Mouse (Mus musculus) intestine, embryonic 14.5 days (tissue): ENCODE data around the gene Diras2. TPM values are rescaled to one million over a fixed set of nuclear protein-coding genes. Genes with fewer than 3 reads are reported as not detected.

Source experiments
- ATAC-seq: fragments of 200-750 bp; cut with Nextera tagmentation; replicated peaks from 2 replicates; pipeline ENCODE4 v1.8.0; 2017; ENCODE audit warnings: low read depth, moderate number of reproducible peaks, moderate TSS enrichment, moderate library complexity; ENCODE audit not compliant: low FRiP score, low TSS enrichment
- DNase-seq: peaks from one replicate; pipeline ENCODE4 v3.0.0-alpha.2; 2018; ENCODE audit warnings: low spot score
- H3K27ac ChIP-seq: fragments of 300-500 bp; sonication (generic); 2 replicates; pipeline ENCODE4 v1.5.1; 2014; ENCODE audit warnings: low read depth, mild to moderate bottlenecking, control low read depth
- H3K27me3 ChIP-seq: fragments of 300-500 bp; sonication (generic); replicated peaks from 2 replicates; pipeline ENCODE4 v1.6.1; 2014; ENCODE audit warnings: low read length, control low read depth; ENCODE audit not compliant: control insufficient read depth, insufficient read depth
- H3K36me3 ChIP-seq: fragments of 300-500 bp; sonication (generic); 2 replicates; pipeline ENCODE4 v1.6.1; 2014; ENCODE audit warnings: low read length, control low read depth; ENCODE audit not compliant: control insufficient read depth, insufficient read depth
- H3K4me1 ChIP-seq: fragments of 300-500 bp; sonication (generic); replicated peaks from 2 replicates; pipeline ENCODE4 v1.6.1; 2014; ENCODE audit warnings: low read length, control low read depth, mixed read lengths; ENCODE audit not compliant: control insufficient read depth, insufficient read depth
- H3K4me2 ChIP-seq: fragments of 300-500 bp; sonication (generic); 2 replicates; pipeline ENCODE4 v1.6.1; 2014; ENCODE audit warnings: low read length
- H3K4me3 ChIP-seq: fragments of 300-500 bp; sonication (generic); 2 replicates; pipeline ENCODE4 v1.5.1; 2014; ENCODE audit warnings: low read depth, low read length, control low read depth, mixed read lengths
- H3K9ac ChIP-seq: fragments of 300-500 bp; sonication (generic); 2 replicates; pipeline ENCODE4 v1.6.1; 2014; ENCODE audit warnings: mild to moderate bottlenecking, low read length
- H3K9me3 ChIP-seq: fragments of 300-500 bp; sonication (generic); 2 replicates; pipeline ENCODE4 v1.6.1; 2016; ENCODE audit warnings: low read length, control low read depth; ENCODE audit not compliant: control insufficient read depth
- WGBS: fragments of 180-500 bp; shearing (Covaris S2); extraction: QIAGEN DNeasy Blood & Tissue Kit; methylation state at CpG from one replicate; pipeline ENCODE4 v1.1.7; 2014; 5-methylcytosine and 5-hydroxymethylcytosine counted together
- polyA plus RNA-seq: library from polyadenylated mRNA; unstranded; fragments of >200 nt; fragmentation: Nextera tagmentation; extraction: Ambion mirVana; gene quantifications from 2 replicates; pipeline ENCODE4 v1.2.1, GENCODE M21; 2014

The Diras2 gene
- polyA plus RNA-seq, 1 experiment from 2014 or later = 0.58 TPM

DNA sequence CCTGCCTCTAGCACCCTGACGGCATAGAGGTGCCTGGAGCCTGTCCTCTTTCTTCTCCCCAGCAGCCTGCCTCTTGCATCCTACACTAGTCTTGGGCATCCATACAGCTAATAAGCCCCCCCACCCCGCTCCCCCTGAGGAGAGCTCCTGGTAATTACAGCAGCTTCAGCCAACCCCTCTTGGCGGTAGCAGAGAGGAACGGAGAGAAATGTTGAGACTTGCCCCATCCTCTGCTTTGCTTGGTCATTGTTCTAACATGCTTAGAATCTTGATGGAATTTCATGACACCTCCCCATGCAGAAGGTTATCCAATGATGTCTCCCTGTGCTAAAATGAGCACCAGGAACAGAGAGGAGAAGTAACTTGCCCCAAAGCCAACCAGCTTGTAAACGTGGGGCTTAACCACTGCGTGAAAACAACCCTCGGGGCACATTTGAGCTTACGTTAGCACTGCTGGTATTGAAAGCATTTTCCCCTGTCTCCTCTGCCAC lies 11.0 kb upstream of the Diras2 start:
- H3K36me3 ChIP-seq = no peaks in the 10 kb centered on the region
- DNase-seq (no peak), ATAC-seq (no peak)
- H3K9me3 ChIP-seq = no peaks in the 10 kb centered on the region
- H3K4me3 ChIP-seq = no peak overlapping the region
- H3K9ac ChIP-seq = no peak overlapping the region
- 76% methylated on average over 8 of the region's 8 CpGs for WGBS
- no peaks in the 10 kb centered on the region for H3K27me3 ChIP-seq
- no peak overlapping the region for H3K27ac ChIP-seq
- H3K4me1 ChIP-seq = no peaks in the 10 kb centered on the region
- H3K4me2 ChIP-seq = no peak overlapping the region

DNA sequence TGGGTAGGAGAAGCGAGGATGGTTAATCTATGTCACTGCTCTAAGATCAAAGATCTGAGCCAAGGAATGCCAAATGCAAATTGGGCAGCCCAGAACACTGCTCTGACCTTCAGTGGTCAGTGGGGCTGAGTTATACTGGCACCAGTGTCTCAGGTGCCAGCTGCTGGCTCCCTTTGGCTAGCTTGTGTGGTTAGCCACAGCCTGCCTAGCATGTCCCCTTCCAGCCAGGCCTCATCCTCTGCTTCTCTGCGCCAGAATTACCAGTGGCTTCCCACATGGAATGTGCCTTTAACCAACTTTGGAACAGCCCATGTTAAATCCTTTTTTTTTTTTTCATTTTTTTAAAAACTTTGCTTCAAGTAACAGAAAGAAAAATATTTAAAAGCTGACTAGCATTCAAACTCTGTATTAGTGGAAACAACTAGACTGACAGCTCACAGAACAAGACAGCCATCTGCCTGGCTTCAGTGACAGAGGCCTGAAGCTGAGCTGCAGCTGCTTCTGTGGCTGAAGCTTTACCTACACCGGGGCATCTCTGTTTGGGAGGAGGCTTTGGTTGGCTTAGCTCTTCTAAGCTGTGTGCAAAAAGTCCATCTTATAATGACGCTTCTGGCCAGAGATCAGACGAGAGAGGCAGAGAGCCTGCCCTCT lies 10.4 kb upstream of the Diras2 start:
- Histone ChIP-seq H3K4me1 (no peaks in the 10 kb centered on the region), H3K9ac (no peak overlapping the region)
- DNase-seq = no peak

DNA sequence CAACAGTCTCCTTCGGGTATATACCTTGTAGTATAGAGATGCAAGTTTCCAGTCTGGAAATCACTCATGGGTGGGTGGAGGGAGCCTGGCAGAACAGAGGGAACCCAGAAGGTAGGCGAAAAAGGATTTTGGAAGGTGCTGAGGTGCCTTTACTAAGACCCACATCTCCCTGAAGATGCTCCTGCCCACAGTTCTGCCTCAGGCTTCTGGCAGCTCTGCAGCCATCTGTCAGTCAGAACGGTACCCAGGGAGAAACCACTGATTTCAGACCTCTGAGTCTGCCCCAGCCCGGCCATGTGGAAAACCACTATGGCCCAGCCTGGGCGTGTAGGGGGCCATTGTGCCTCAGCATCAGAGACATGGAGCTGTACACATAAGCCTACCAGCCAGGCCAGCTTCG lies 8.4 kb upstream of the Diras2 start:
- no peak overlapping the region for H3K27ac ChIP-seq
- H3K36me3 ChIP-seq = no peaks in the 10 kb centered on the region
- H3K4me3 ChIP-seq = no peak overlapping the region
- 0 out of 2 replicates have a peak, but pooled peaks cover 2% of the 10 kb centered on the region for H3K27me3 ChIP-seq
- no peak overlapping the region for H3K4me2 ChIP-seq
- no peaks in the 10 kb centered on the region for H3K9me3 ChIP-seq
- ATAC-seq (no peak), DNase-seq (no peak)
- WGBS = 86% methylated on average over 6 of the region's 6 CpGs
- H3K4me1 ChIP-seq = no peaks in the 10 kb centered on the region
- H3K9ac ChIP-seq = no peak overlapping the region

More for the DNA sequence above, 10.4 kb upstream of the Diras2 start:
- ATAC-seq = no peak
- H3K4me2 ChIP-seq = no peak overlapping the region
- no peaks in the 10 kb centered on the region for H3K36me3 ChIP-seq
- no peaks in the 10 kb centered on the region for H3K9me3 ChIP-seq
- WGBS = 70% methylated on average over 5 of the region's 5 CpGs
- H3K4me3 ChIP-seq = no peak overlapping the region
- H3K27ac ChIP-seq = no peak overlapping the region
- H3K27me3 ChIP-seq = no peaks in the 10 kb centered on the region

DNA sequence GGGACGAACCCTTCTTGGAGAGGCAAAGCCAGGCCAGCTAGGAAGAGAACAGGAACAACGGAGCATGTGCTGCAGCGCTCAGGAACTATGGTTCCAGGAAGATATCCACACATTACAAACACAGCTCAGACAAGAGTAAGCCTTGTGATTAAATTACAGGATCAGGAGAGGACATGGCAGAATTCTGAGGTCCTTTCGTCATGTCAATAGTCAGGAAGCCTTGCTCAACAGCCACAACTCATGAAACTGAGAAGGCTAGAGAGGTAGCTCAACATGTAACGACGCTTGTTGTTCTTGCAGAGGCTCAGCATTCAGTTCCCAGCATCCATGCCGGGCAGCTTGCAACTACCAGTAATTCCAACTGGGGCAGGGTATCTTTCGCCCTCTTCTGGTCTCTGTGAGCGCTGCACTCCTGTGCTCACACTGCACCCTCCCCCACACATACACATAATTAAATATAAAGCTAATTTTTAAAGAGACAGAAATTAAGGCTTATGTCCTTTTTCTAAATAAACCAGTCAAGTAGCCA lies 7.6 kb upstream of the Diras2 start:
- ATAC-seq (no peak), DNase-seq (no peak)
- Histone ChIP-seq H3K4me3 (no peak overlapping the region), H3K9me3 (no peaks in the 10 kb centered on the region), H3K9ac (no peak overlapping the region), H3K4me1 (no peaks in the 10 kb centered on the region), H3K27me3 (0 out of 2 replicates have a peak, but pooled peaks cover 3% of the 10 kb centered on the region), H3K4me2 (no peak overlapping the region), H3K27ac (no peak overlapping the region), H3K36me3 (no peaks in the 10 kb centered on the region)
- WGBS = 88% methylated on average over 9 of the region's 9 CpGs

DNA sequence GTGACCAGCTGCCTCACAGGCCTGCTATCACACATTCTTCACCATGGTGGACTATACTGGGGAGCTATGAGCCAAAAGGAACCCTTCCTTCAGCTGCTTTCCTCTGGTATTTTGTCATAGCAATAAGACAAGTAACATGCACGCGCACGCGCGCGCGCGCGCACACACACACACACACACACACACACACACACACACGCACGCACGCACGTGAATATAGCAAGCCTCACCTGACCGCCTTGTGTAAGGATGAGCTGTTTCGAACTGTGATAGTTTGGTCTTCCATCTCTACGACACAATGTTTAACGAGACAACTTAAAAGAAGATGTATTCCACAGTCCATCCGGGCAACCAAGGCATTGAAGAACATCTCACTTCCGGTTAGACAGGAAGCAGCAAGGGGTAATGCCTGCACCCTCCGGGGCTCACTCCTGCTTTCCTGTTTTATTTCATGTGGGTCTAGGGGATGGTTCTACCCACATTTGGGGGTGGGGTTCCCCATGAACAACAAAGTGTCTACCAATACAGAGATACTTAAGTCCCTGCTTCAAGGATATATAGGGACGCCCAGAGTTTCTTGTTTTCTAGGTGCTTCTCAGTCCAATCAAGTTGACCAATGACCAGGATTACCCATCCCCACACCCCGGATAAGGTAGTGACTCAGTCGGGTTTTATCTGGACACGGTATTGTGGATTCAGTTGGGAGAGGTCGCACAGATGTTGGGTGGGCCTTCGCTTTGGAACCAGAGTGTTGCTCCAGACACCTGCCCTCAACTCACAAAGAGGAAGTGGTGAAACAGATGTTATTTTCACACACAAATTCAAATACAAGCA lies 6.9 kb upstream of the Diras2 start:
- no peaks in the 10 kb centered on the region for H3K9me3 ChIP-seq
- WGBS = 94% methylated on average over 26 of the region's 26 CpGs
- ATAC-seq = no peak
- H3K27me3 ChIP-seq = 0 out of 2 replicates have a peak, but pooled peaks cover 3% of the 10 kb centered on the region
- no peaks in the 10 kb centered on the region for H3K36me3 ChIP-seq
- DNase-seq = no peak
- H3K4me1 ChIP-seq = no peaks in the 10 kb centered on the region
- no peak overlapping the region for H3K9ac ChIP-seq
- no peak overlapping the region for H3K4me2 ChIP-seq
- H3K4me3 ChIP-seq = no peak overlapping the region
- no peak overlapping the region for H3K27ac ChIP-seq

DNA sequence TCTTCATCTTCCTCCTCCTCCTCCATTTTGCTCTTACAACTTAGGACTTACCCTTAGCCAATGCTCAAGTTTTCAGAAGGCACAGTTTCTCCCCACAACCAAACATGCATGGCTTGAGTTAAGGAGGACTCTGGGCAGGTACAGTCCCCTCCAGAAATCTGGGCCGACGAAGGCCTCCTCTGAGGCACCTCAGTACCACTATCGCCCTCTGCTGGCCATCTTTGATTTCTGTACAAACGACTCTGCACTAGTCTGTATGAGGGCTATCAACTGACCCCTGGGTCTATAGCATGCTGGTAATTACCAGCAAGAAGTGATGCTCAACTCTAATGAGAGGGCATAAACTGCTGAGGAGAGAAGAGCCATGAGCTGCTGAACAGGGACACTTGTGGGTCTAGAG lies 4.5 kb upstream of the Diras2 start:
- peaks cover 3% of the 10 kb centered on the region; the same call in 1 of the 2 replicates for H3K9me3 ChIP-seq
- H3K4me1 ChIP-seq = no peaks in the 10 kb centered on the region
- H3K9ac ChIP-seq = no peak overlapping the region
- DNase-seq = peak; percentile 86
- no peak overlapping the region for H3K27ac ChIP-seq
- ATAC-seq = no peak
- H3K4me3 ChIP-seq = no peak overlapping the region
- WGBS = 3% methylated on average over 4 of the region's 4 CpGs
- no peak overlapping the region for H3K4me2 ChIP-seq
- 0 out of 2 replicates have a peak, but pooled peaks cover 3% of the 10 kb centered on the region for H3K27me3 ChIP-seq
- H3K36me3 ChIP-seq = no peaks in the 10 kb centered on the region

DNA sequence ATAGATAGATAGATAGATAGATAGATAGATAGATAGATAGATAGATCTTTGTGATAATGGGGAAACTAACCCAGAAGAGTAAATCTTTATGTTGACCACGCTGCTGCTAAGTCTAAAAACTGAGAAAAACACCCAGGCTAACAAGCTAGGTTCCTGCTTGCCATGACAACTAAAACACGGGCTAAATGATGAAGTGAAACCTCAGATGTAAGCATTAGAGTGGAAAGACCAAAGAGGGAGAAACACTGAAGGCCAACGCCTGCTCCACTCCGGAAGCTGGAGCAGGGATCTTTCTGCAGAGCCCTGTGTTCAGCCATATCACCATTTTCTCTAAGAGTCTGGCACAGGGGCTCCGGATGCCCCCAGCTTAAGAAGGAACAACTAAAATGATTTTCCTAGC lies 2.6 kb upstream of the Diras2 start:
- Histone ChIP-seq H3K27ac (no peak overlapping the region), H3K4me1 (0 out of 2 replicates have a peak, but pooled peaks cover 3% of the 10 kb centered on the region), H3K9ac (no peak overlapping the region), H3K36me3 (no peaks in the 10 kb centered on the region), H3K4me3 (no peak overlapping the region), H3K9me3 (peaks cover 3% of the 10 kb centered on the region; the same call in 1 of the 2 replicates), H3K4me2 (no peak overlapping the region), H3K27me3 (peaks cover 17% of the 10 kb centered on the region)
- ATAC-seq = no peak
- 80% methylated on average over 5 of the region's 5 CpGs for WGBS
- no peak for DNase-seq

DNA sequence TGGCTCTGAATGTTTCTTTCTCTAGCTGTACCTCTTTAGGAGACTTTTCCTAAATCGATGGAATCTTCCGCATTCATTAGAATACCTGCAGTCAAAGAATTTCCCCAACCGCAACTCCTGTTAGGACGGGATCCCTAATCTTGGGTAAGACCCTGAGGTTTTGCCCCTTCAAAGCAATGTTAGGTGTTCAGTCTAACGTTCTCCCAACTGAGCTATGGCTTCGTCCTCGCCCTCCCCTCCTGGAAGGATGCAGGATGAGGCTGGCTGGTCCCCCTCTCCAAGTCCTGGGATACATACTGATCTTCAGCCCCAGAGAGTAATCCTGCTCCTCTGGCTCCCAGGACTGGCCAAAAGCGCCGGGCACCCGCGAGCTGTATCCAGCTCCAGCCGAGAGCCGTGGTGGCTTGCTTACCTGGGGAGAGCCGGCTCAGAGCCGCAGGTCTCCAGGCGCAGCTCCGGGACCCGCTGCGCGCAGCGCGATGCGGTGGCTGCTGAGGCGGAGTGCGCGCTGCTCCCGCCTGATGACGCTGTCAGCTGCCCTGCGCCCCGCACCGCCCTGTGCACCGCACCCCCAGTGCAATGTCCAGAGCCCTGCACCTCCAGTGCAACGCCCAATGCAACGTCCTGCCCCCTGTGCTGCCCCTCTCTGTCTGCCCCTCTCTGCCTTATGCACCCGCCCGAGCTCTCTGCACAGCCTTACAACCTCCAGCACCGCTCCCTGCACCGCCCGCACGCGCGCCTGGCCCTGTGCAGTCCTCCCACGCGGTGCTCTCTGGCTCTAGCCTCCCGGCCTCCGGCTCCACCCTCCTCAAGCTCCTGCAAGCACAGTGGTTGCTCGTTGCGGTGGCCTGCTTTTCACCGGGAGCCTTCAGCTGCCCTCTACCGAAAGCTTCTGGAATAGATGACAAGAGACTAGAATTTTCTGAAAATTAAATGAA lies 802 bp downstream of the Diras2 start:
- H3K4me3 ChIP-seq = peak overlapping the region; percentile 44
- H3K4me1 ChIP-seq = 0 out of 2 replicates have a peak, but pooled peaks cover 3% of the 10 kb centered on the region
- H3K27ac ChIP-seq = no peak overlapping the region
- H3K36me3 ChIP-seq = no peaks in the 10 kb centered on the region
- peaks cover 3% of the 10 kb centered on the region; the same call in 1 of the 2 replicates for H3K9me3 ChIP-seq
- peak overlapping the region; percentile 29 for H3K9ac ChIP-seq
- WGBS = 3% methylated on average over 50 of the region's 50 CpGs
- ATAC-seq (peak; percentile 91), DNase-seq (peak; percentile 81)
- H3K4me2 ChIP-seq = peak overlapping the region; percentile 76
- H3K27me3 ChIP-seq = peaks cover 17% of the 10 kb centered on the region
